Mouse (Mus musculus): ENCODE measurements around the gene Il27ra. TPM values are rescaled to one million over a fixed set of nuclear protein-coding genes. Genes with fewer than 3 reads are reported as not detected.
"Not testable (repeated sequence)": the region's sequence is repeated elsewhere in the genome, so short reads cannot be mapped to it uniquely, and the experiment has no call there.

Il27ra gene
- polyA plus RNA-seq, 2 experiments from 2014 or later: 261 to 389 TPM

- no peak for ATAC-seq
These were observed 26.6 kb downstream of the Il27ra start for GRCm38 (mm10) chr8:84015833-84016232.

GRCm38 (mm10) chr8:84012499-84013165, 29.8 kb downstream of the Il27ra start:
- no peak for ATAC-seq

- peak; percentile 27 for ATAC-seq
These were observed 30.5 kb downstream of the Il27ra start, which contains the start of gene 2210011C24Rik for GRCm38 (mm10) chr8:84011705-84012498. Gene 2210011C24Rik (minus strand): TSS chr8:84012171.

- ATAC-seq: peak; percentile 76
These were observed 31.5 kb downstream of the Il27ra start for GRCm38 (mm10) chr8:84010625-84011611.

GRCm38 (mm10) chr8:84009876-84010275, 32.5 kb downstream of the Il27ra start:
- no peak for ATAC-seq

GRCm38 (mm10) chr8:84008362-84008761, 34.0 kb downstream of the Il27ra start:
- ATAC-seq: no peak

GRCm38 (mm10) chr8:84005502-84005901, 36.9 kb downstream of the Il27ra start:
- ATAC-seq: not testable (repeated sequence)

GRCm38 (mm10) chr8:84004533-84005201, 37.7 kb downstream of the Il27ra start:
- peak; percentile 97 for ATAC-seq

GRCm38 (mm10) chr8:84003612-84004246, 38.7 kb downstream of the Il27ra start:
- ATAC-seq: no peak

GRCm38 (mm10) chr8:84002957-84003611, 39.3 kb downstream of the Il27ra start:
- no peak for ATAC-seq

GRCm38 (mm10) chr8:84001281-84002000, 40.9 kb downstream of the Il27ra start, which contains the start of gene 1700067K01Rik:
Gene 1700067K01Rik (plus strand): TSS chr8:84001502.
- no peak for ATAC-seq

GRCm38 (mm10) chr8:83999825-84000224, 42.6 kb downstream of the Il27ra start:
- ATAC-seq: no peak

GRCm38 (mm10) chr8:83999057-83999705, 43.2 kb downstream of the Il27ra start:
- no peak for ATAC-seq

GRCm38 (mm10) chr8:83998231-83999056, 43.9 kb downstream of the Il27ra start:
- peak; percentile 63 for ATAC-seq

GRCm38 (mm10) chr8:83997511-83998141, 44.8 kb downstream of the Il27ra start, which contains the start of gene Samd1:
Gene Samd1 (plus strand): TSS chr8:83997672.
- ATAC-seq: peak; percentile 2

- peak; percentile 48 for ATAC-seq
These were observed 45.6 kb downstream of the Il27ra start for GRCm38 (mm10) chr8:83996567-83997505.

GRCm38 (mm10) chr8:83995973-83996372, 46.4 kb downstream of the Il27ra start:
- ATAC-seq: no peak

Measured in CD4-positive, CD25-positive, alpha-beta regulatory T cell, adult 4 months (primary cell).